Mouse (Mus musculus) forebrain, embryonic 16.5 days (tissue): Measurements from ENCODE around the gene Psg19. TPM values are rescaled to one million over a fixed set of nuclear protein-coding genes. Genes with fewer than 3 reads are reported as not detected.
"Not testable (repeated sequence)": the region's sequence is repeated elsewhere in the genome, so short reads cannot be mapped to it uniquely, and the experiment has no call there.

Experiments
- ATAC-seq: fragments of 200-750 bp; cut with Nextera tagmentation; 2 replicates; pipeline ENCODE4 v1.8.0; 2017; ENCODE audit warnings: mild to moderate bottlenecking, moderate library complexity
- H3K27ac ChIP-seq: fragments of 300-500 bp; sonication (generic); 2 replicates; pipeline ENCODE4 v1.5.1; 2014; ENCODE audit warnings: low read length, control low read depth
- H3K27me3 ChIP-seq: fragments of 300-500 bp; sonication (generic); replicated peaks from 2 replicates; pipeline ENCODE4 v1.6.1; 2014; ENCODE audit warnings: low read length; ENCODE audit not compliant: control insufficient read depth, insufficient read depth
- H3K36me3 ChIP-seq: fragments of 300-500 bp; sonication (generic); 2 replicates; pipeline ENCODE4 v1.6.1; 2014; ENCODE audit not compliant: control insufficient read depth, insufficient read depth
- H3K4me1 ChIP-seq: fragments of 300-500 bp; sonication (generic); replicated peaks from 2 replicates; pipeline ENCODE4 v1.6.1; 2014; ENCODE audit warnings: low read length; ENCODE audit not compliant: control insufficient read depth, insufficient read depth
- H3K4me2 ChIP-seq: fragments of 300-500 bp; sonication (generic); 2 replicates; pipeline ENCODE4 v1.6.1; 2014; ENCODE audit warnings: mild to moderate bottlenecking, low read length, control low read depth
- H3K4me3 ChIP-seq: fragments of 300-500 bp; sonication (generic); replicated peaks from 2 replicates; pipeline ENCODE4 v1.5.1; 2014; ENCODE audit warnings: mild to moderate bottlenecking, low read length, control low read depth
- H3K9ac ChIP-seq: fragments of 300-500 bp; sonication (generic); replicated peaks from 2 replicates; pipeline ENCODE4 v1.6.1; 2014; ENCODE audit warnings: low read depth, low read length, control low read depth
- H3K9me3 ChIP-seq: fragments of 300-500 bp; sonication (generic); 2 replicates; pipeline ENCODE4 v1.6.1; 2016; ENCODE audit warnings: low read length; ENCODE audit not compliant: control insufficient read depth
- WGBS: fragments of 180-500 bp; shearing (Covaris S2); extraction: QIAGEN DNeasy Blood & Tissue Kit; methylation state at CpG from one replicate; pipeline ENCODE4 v1.1.7; 2014; 5-methylcytosine and 5-hydroxymethylcytosine counted together
- polyA plus RNA-seq: library from polyadenylated mRNA; unstranded; fragments of >200 nt; fragmentation: Nextera tagmentation; extraction: Ambion mirVana; gene quantifications from 2 replicates; pipeline ENCODE4 v1.2.1, GENCODE M21; 2015

Gene Psg19
- polyA plus RNA-seq, 1 experiment from 2014 or later: not detected

DNA sequence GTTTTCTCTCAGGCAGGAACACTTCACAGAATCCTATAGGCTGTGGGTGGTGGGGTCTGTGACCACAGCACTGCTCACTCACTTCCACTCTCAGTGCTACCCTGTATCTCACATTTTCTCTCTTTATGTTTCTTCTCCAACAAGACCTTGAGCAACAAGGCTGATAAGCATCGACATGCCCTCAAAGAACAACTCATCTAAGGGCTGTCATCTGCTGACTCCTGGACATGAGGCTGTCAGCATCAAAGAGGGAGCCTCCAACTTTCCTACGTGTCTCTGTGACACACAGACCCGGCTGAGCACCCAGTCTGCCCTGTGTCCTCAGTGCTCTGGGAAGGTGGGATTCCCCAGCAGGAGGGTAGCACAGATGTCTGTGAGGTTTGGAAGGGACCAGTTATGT lies 23.2 kb upstream of the Psg19 start, which contains the start of gene Psg17:
Psg17 (minus strand) TSS at position 101 of the 400 bp plus-strand sequence.
- Histone ChIP-seq H3K9me3 (no peaks in the 10 kb centered on the region), H3K36me3 (no peaks in the 10 kb centered on the region), H3K27ac (no peak within 1 kb of the TSS), H3K9ac (no peak within 1 kb of the TSS), H3K27me3 (no peaks in the 10 kb centered on the region), H3K4me2 (no peak within 1 kb of the TSS), H3K4me1 (no peaks in the 10 kb centered on the region), H3K4me3 (no peak within 1 kb of the TSS)
- WGBS: 76% methylated on average over 3 of the region's 3 CpGs
- no peak for ATAC-seq

GRCm38 (mm10) chr7:18818301-18818700 lies 20.0 kb upstream of the Psg19 start:
- no peaks in the 10 kb centered on the region for H3K36me3 ChIP-seq
- no peak overlapping the region for H3K9ac ChIP-seq
- WGBS: 86% methylated on average over 9 of the region's 9 CpGs
- H3K27ac ChIP-seq: no peak overlapping the region
- no peak for ATAC-seq
- no peaks in the 10 kb centered on the region for H3K4me1 ChIP-seq
- no peaks in the 10 kb centered on the region for H3K27me3 ChIP-seq
- H3K9me3 ChIP-seq: no peaks in the 10 kb centered on the region
- H3K4me3 ChIP-seq: no peak overlapping the region
- no peak overlapping the region for H3K4me2 ChIP-seq

- H3K27me3 ChIP-seq: no peaks in the 10 kb centered on the region; the same call in 1 of the 2 replicates
- no peaks in the 10 kb centered on the region for H3K4me1 ChIP-seq
- no peak overlapping the region for H3K9ac ChIP-seq
- no peak overlapping the region for H3K4me2 ChIP-seq
- H3K27ac ChIP-seq: no peak overlapping the region
- no peak for ATAC-seq
- no peaks in the 10 kb centered on the region for H3K36me3 ChIP-seq
- no peak overlapping the region for H3K4me3 ChIP-seq
- no peaks in the 10 kb centered on the region for H3K9me3 ChIP-seq
These were observed 5.2 kb upstream of the Psg19 start for GRCm38 (mm10) chr7:18803526-18803925.

- Histone ChIP-seq H3K27me3 (no peaks in the 10 kb centered on the region; the same call in 1 of the 2 replicates), H3K4me1 (no peaks in the 10 kb centered on the region), H3K4me3 (no peak overlapping the region), H3K9ac (no peak overlapping the region), H3K36me3 (no peaks in the 10 kb centered on the region), H3K4me2 (no peak overlapping the region), H3K9me3 (no peaks in the 10 kb centered on the region), H3K27ac (no peak overlapping the region)
- WGBS: 41% methylated on average over 3 of the region's 3 CpGs
- no peak for ATAC-seq
These were observed 809 bp upstream of the Psg19 start for GRCm38 (mm10) chr7:18799129-18799528.

- H3K9me3 ChIP-seq, H3K4me1 ChIP-seq, H3K27ac ChIP-seq, H3K27me3 ChIP-seq, H3K4me3 ChIP-seq, ATAC-seq, H3K9ac ChIP-seq, H3K4me2 ChIP-seq, H3K36me3 ChIP-seq: not testable (repeated sequence)
These were observed 7.6 kb downstream of the Psg19 start for GRCm38 (mm10) chr7:18790671-18791070.

DNA sequence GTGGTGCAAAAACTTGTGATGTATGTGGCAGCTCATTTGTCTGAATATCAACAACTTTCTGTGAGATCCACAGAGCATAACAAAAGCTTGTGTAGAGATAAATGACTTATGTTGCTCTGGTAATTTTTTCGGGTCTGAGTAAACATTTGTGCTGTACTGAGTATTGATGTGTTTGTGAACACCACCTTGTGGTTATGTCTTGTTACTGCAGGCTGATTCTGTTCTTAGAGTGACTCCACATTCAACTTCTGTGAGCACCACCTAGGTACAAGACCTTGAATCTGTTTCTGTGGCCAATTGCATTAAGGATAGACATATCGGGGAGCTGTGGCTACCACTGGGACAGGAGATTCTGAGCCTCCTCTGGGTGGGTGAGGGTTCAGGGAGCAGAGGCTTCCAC lies 17.0 kb downstream of the Psg19 start:
- H3K9me3 ChIP-seq, ATAC-seq, H3K27me3 ChIP-seq, H3K9ac ChIP-seq, H3K36me3 ChIP-seq, H3K4me1 ChIP-seq, H3K4me2 ChIP-seq, H3K27ac ChIP-seq, H3K4me3 ChIP-seq: not testable (repeated sequence)
- 42% methylated on average over 2 of the region's 2 CpGs for WGBS

GRCm38 (mm10) chr7:18779337-18779781 lies 19.0 kb downstream of the Psg19 start:
- H3K9me3 ChIP-seq: no peaks in the 10 kb centered on the region
- no peak overlapping the region for H3K27ac ChIP-seq
- H3K27me3 ChIP-seq: no peaks in the 10 kb centered on the region
- no peak overlapping the region for H3K4me2 ChIP-seq
- H3K4me1 ChIP-seq: no peaks in the 10 kb centered on the region
- no peak overlapping the region for H3K4me3 ChIP-seq
- ATAC-seq: no peak
- H3K36me3 ChIP-seq: no peaks in the 10 kb centered on the region
- no peak overlapping the region for H3K9ac ChIP-seq

GRCm38 (mm10) chr7:18762885-18763284 lies 35.4 kb downstream of the Psg19 start:
- H3K9me3 ChIP-seq, H3K27me3 ChIP-seq, H3K27ac ChIP-seq, ATAC-seq, H3K36me3 ChIP-seq, H3K4me3 ChIP-seq, H3K9ac ChIP-seq, H3K4me2 ChIP-seq, H3K4me1 ChIP-seq: not testable (repeated sequence)
- no CpG with 5 or more reads among the region's 2 CpGs for WGBS

DNA sequence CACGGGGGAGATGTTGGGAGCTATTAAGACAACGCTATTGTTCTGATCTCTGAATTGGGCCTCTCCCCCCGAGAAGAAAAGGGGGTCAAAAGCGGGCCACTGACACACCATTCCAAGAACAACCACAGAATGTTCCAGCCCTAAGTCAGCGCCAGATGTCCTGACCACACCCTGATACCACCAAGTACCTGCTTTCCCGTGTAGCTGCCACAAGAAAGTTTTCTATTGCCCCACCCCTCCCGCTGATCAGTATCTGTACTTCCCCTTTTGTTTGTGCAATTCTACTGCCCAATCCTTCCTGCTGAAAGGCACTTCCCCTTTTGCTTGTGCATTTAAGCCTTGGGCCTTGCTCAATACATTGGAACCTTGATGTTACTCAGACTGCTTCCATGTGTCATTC lies 38.2 kb downstream of the Psg19 start:
- H3K36me3 ChIP-seq, H3K4me1 ChIP-seq, H3K4me3 ChIP-seq, H3K4me2 ChIP-seq, H3K9ac ChIP-seq, ATAC-seq, H3K9me3 ChIP-seq, H3K27me3 ChIP-seq, H3K27ac ChIP-seq: not testable (repeated sequence)
- 91% methylated on average over 7 of the region's 7 CpGs for WGBS

GRCm38 (mm10) chr7:18749896-18750477 lies 48.3 kb downstream of the Psg19 start:
- H3K27me3 ChIP-seq, H3K4me2 ChIP-seq, H3K4me3 ChIP-seq, H3K9ac ChIP-seq, H3K36me3 ChIP-seq, H3K9me3 ChIP-seq, H3K27ac ChIP-seq, H3K4me1 ChIP-seq: not testable (repeated sequence)
- peak; percentile 89 for ATAC-seq
- 46% methylated on average over 11 of the region's 13 CpGs for WGBS
